Mouse (Mus musculus) heart, postnatal 36 days (tissue): ENCODE data around the gene Hint2. TPM values are rescaled to one million over a fixed set of nuclear protein-coding genes. Genes with fewer than 3 reads are reported as not detected.

Source experiments
- DNase-seq, 2 experiments: peaks; one replicate each; pipeline ENCODE4 v3.0.0; 2021 to 2022
- intact Hi-C: fragments of 180-260 bp; cut with DNase I; formaldehyde crosslinking; loops from one replicate; pipeline ENCODE4 v1.15.1; 2025
- microRNA-seq, 2 experiments: library from miRNA; unstranded; fragments of <30 nt; microRNA quantifications; one replicate each; pipeline ENCODE4 v1.2.0; 2021; ENCODE audit warnings: borderline number of aligned reads in 2 of 2
- total RNA-seq, 2 experiments: library from RNA; stranded (reverse); gene quantifications; 2 replicates each; pipeline ENCODE4 v1.2.3; 2021

The Hint2 gene
- total RNA-seq, 2 experiments from 2014 or later, result 131 to 152 TPM

GRCm38 (mm10) chr4:43613060-43613730, 43.1 kb downstream of the Hint2 start:
- DNase-seq, result no peak
- intact Hi-C loops, result loop anchor here (2.0 kb wide), 1 partner anchor 24 kb away; no protein-coding TSS in a partner anchor

GRCm38 (mm10) chr4:43612534-43612933, 43.7 kb downstream of the Hint2 start:
- DNase-seq, result no peak
- intact Hi-C loops, result loop anchor here (2.0 kb wide), 1 partner anchor 24 kb away; no protein-coding TSS in a partner anchor

GRCm38 (mm10) chr4:43604751-43605685, 51.2 kb downstream of the Hint2 start:
- DNase-seq, result no peak
- intact Hi-C loops, result no loop called here

Small RNA genes within 50 kb of the gene (microRNA-seq; reads per million reads assigned to microRNA genes)
- 0 to 2.9 reads per million in 2 experiments for gene Gm25262

Other genes with a start within 250 kb of the Hint2 start
- not detected for gene Fam166b, start 227.3 kb downstream of the Hint2 start, total RNA-seq
- 10 to 100 TPM; 32.8 to 33.4 TPM for gene Tesk1, start 214.5 kb downstream of the Hint2 start, total RNA-seq
- gene Cd72, start 201.8 kb downstream of the Hint2 start, total RNA-seq, result 1 to 10 TPM in 1 of 2 experiments, under 1 TPM in 1; 0.89 to 1.6 TPM
- gene Sit1, start 172.7 kb downstream of the Hint2 start, total RNA-seq, result not detected
- 10 to 100 TPM; 25.3 to 29.8 TPM for gene Ccdc107, start 163.6 kb downstream of the Hint2 start, total RNA-seq
- gene Arhgef39, start 156.8 kb downstream of the Hint2 start, total RNA-seq, result under 1 TPM; 0.39 to 0.62 TPM
- gene Car9, start 149.5 kb downstream of the Hint2 start, total RNA-seq, result under 1 TPM in 1 of 2 experiments, not detected in 1; 0.22 TPM
- 10 to 100 TPM; 29.1 to 29.2 TPM for gene Tpm2, start 132.7 kb downstream of the Hint2 start, total RNA-seq
- 10 to 100 TPM; 40.4 to 47.6 TPM for gene Creb3, start 94.1 kb downstream of the Hint2 start, total RNA-seq
- 100 to 1,000 TPM; 106 to 118 TPM for gene Tln1, start 93.8 kb downstream of the Hint2 start, total RNA-seq
- gene Rgp1, start 77.8 kb downstream of the Hint2 start, total RNA-seq, result 10 to 100 TPM; 30.7 to 36.1 TPM
- 10 to 100 TPM; 14.7 to 15.8 TPM for gene Gba2, start 77.6 kb downstream of the Hint2 start, total RNA-seq
- under 1 TPM; 0.42 to 0.87 TPM for gene Msmp, start 72.0 kb downstream of the Hint2 start, total RNA-seq
- 10 to 100 TPM; 44.2 to 46.5 TPM for gene Npr2, start 24.5 kb downstream of the Hint2 start, total RNA-seq
- not detected for gene Spag8, start 2.9 kb downstream of the Hint2 start, total RNA-seq
- gene Tmem8b, start 12.5 kb upstream of the Hint2 start, total RNA-seq, result 10 to 100 TPM; 17.8 to 20.3 TPM
- gene Fam221b, start 12.7 kb upstream of the Hint2 start, total RNA-seq, result under 1 TPM; 0.24 to 0.31 TPM
- gene Olfr70, start 44.3 kb upstream of the Hint2 start, total RNA-seq, result not detected
- gene Olfr71, start 53.8 kb upstream of the Hint2 start, total RNA-seq, result not detected
- gene Hrct1, start 70.7 kb upstream of the Hint2 start, total RNA-seq, result 1 to 10 TPM; 4.2 to 4.7 TPM
- 1 to 10 TPM; 4.3 to 6.4 TPM for gene Spaar, start 73.6 kb upstream of the Hint2 start, total RNA-seq
- not detected for gene Olfr159, start 114.5 kb upstream of the Hint2 start, total RNA-seq
- not detected for gene Olfr156, start 167.4 kb upstream of the Hint2 start, total RNA-seq
- gene Olfr157, start 183.7 kb upstream of the Hint2 start, total RNA-seq, result not detected
- not detected for gene Olfr155, start 195.1 kb upstream of the Hint2 start, total RNA-seq
- gene Reck, start 219.1 kb upstream of the Hint2 start, total RNA-seq, result 1 to 10 TPM; 6.3 to 7.4 TPM